Mouse (Mus musculus) left cerebral cortex, adult 2 months (tissue): Measurements from ENCODE around the gene Hirip3. TPM values are rescaled to one million over a fixed set of nuclear protein-coding genes. Genes with fewer than 3 reads are reported as not detected.

Source experiments
- DNase-seq, 2 experiments: peaks; one replicate each; pipeline ENCODE4 v3.0.0; 2021 to 2022; ENCODE audit warnings: low spot score in 2 of 2, mixed read lengths in 1 of 2; ENCODE audit errors: extremely low spot score in 1 of 2
- H3K27ac ChIP-seq: fragments of 200-600 bp; 2 replicates; pipeline ENCODE4 v1.8.1; 2022
- H3K4me3 ChIP-seq: fragments of 200-600 bp; 2 replicates; pipeline ENCODE4 v1.8.1; 2022
- CTCF ChIP-seq: fragments of 200-600 bp; IDR thresholded peaks from 2 replicates; pipeline ENCODE4 v1.8.1; 2022; ENCODE audit warnings: antibody characterized with exemption, mild to moderate bottlenecking, moderate library complexity
- intact Hi-C: fragments of 180-260 bp; cut with DNase I; formaldehyde crosslinking; loops from one replicate; pipeline ENCODE4 v1.15.1; 2025
- total RNA-seq, 2 experiments: library from RNA; stranded (reverse); gene quantifications; 2 replicates each; pipeline ENCODE4 v1.2.3; 2021

The Hirip3 gene
- total RNA-seq, 2 experiments from 2014 or later: 36.6 to 40.9 TPM

GRCm38 (mm10) chr7:126856741-126857420 is 4.9 kb upstream of the Hirip3 start:
- intact Hi-C loops: no loop called here
- no peak overlapping the region for H3K27ac ChIP-seq
- no peak for DNase-seq
- H3K4me3 ChIP-seq: no peak overlapping the region
- no peak for TF ChIP-seq CTCF

DNA sequence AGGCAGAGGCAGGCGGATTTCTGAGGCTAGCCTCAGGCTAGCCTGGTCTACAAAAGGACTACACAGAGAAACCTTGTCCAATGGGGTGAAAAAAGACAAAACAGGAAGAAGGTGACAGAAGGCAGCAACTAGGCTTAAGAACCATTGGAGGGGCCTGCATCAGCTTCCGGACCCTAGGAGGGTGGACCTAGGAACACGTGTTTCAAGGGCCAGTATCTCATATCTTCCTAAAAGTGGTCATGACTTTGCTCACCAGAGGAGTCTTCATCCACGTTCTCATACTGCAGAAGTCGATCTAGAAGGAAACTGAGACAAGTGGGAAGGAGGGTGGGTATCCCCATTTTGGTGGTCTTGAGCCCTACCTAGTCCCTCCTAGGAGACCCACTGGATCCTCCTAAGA is 785 bp upstream of the Hirip3 start:
- peak overlapping the region; percentile 92 for H3K4me3 ChIP-seq
- peak overlapping the region; percentile 94; the same call in 1 of the 2 replicates for H3K27ac ChIP-seq
- TF ChIP-seq CTCF: no peak
- intact Hi-C loops: no loop called here
- DNase-seq: no peak

GRCm38 (mm10) chr7:126862147-126862784 is 494 bp downstream of the Hirip3 start, which contains the start of gene Ino80e:
Gene Ino80e, minus strand, starts transcription at chr7:126862377.
- DNase-seq: peak; percentile 92 to 93
- no peak for TF ChIP-seq CTCF
- peak within 1 kb of the TSS; percentile 94 for H3K27ac ChIP-seq
- intact Hi-C loops: no loop called here
- H3K4me3 ChIP-seq: peak within 1 kb of the TSS; percentile 92

- Histone ChIP-seq H3K4me3 (no peak overlapping the region), H3K27ac (no peak overlapping the region)
- DNase-seq: no peak
- intact Hi-C loops: no loop called here
- no peak for TF ChIP-seq CTCF
Observed at GRCm38 (mm10) chr7:126863791-126864190, 2.0 kb downstream of the Hirip3 start.

DNA sequence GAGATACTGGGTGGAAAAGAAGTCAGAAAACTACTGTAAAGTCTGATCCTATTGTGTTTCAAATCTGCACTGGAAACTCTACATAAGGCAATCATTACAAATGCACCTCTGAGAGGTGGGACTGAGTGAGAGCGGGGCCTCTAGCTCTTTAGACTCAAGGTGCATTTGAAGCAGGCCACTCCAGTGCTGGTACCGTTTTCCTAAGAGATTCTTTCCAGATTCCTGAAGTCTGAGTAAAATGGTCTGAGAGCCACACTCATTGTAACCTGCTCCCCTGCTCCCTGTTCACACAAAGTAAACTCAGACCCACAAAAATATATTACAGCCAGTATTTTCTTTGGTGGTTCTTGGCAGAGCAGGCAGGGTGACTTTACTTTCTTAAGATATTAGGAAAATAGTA is 5.8 kb downstream of the Hirip3 start:
- DNase-seq: no peak
- no peak overlapping the region for H3K27ac ChIP-seq
- no peak overlapping the region for H3K4me3 ChIP-seq
- intact Hi-C loops: no loop called here
- TF ChIP-seq CTCF: no peak

DNA sequence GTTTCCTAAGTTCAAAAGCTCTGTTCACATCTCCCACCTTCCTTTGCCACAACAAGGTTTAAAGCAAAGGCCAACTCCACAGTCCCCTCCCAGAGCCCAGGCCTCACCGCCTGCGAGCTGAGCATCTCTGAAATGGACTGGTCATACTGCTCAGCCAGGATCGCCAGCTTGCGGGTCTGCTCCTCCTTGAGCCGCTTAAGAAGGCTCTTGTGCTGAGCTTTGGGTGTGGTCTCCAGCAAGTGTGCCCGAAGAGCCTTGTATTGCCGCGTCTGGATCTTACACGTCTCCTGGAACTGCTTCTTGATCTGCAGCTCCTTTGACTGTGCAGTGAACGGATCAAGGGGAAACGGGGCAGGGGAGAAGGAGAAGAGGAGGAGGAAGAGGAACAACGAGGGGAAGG is 6.2 kb downstream of the Hirip3 start:
- H3K27ac ChIP-seq: no peak overlapping the region
- intact Hi-C loops: no loop called here

DNA sequence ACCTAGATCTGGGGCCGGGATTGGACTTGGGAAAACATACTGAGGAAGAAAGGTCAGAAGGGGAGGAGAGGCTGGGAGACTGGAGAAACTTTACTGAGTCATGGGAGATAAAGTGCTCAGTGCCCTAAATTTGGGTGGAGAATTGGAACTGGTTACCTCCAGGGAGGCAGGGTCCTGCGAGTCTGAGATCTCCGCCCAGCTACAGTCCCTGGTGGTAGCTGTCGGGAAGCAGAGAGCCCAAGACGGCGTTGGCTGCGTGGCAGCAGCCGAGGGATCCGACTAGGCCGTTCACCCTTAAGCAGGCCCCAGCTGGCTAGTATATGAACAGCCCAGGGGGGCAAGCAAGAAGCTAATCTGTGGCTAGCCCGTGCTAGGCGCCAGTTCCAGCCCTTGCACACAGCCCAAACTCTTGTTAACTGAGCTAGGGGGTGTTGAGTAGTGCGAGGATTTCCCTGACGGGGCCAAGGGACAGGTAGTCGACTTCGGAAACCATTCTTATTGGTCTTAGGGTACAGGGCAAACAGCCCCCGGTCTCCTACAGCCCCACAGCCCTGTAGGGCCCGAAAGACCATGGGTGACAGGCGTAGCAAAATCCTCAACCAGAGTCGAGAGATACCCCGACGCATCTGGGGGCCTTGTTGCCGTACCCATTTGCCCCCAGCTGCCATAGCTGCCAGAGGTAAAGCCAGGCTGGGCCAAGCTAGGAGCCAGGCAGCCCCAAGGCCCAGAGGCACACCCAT is 8.2 kb downstream of the Hirip3 start:
- no peak for DNase-seq
- Histone ChIP-seq H3K4me3 (no peak overlapping the region), H3K27ac (no peak overlapping the region)
- intact Hi-C loops: no loop called here
- TF ChIP-seq CTCF: no peak

More for the DNA sequence above, 6.2 kb downstream of the Hirip3 start:
- no peak overlapping the region for H3K4me3 ChIP-seq
- TF ChIP-seq CTCF: no peak
- DNase-seq: no peak

GRCm38 (mm10) chr7:126870520-126870891 is 8.7 kb downstream of the Hirip3 start:
- TF ChIP-seq CTCF: no peak
- Histone ChIP-seq H3K4me3 (no peak overlapping the region), H3K27ac (no peak overlapping the region)
- intact Hi-C loops: no loop called here
- no peak for DNase-seq

DNA sequence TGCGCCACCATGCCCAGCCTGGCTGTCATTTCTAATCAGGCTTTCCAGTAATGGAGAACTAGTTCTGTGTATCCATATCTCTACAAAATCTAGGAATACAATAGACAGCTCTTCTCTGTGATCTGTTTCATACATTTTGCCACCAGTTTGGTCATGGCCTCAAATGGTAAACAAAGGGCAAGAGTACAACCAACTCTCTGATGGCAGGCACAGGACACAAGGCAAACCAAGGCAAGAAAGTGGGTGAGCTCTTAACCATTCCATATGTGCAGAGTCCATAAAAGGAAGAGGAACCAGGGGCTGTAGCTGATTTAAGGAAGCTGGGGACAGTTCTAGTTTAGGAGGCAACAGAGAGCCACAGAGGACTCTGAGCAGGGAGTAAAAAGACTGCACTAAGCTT is 15.5 kb downstream of the Hirip3 start:
- no peak for TF ChIP-seq CTCF
- Histone ChIP-seq H3K4me3 (no peak overlapping the region), H3K27ac (no peak overlapping the region)
- intact Hi-C loops: no loop called here
- no peak for DNase-seq

GRCm38 (mm10) chr7:126881040-126881439 is 19.3 kb downstream of the Hirip3 start:
- intact Hi-C loops: loop anchor here (5.0 kb wide), 3 partner anchors 46 to 221 kb away; partner anchors contain the start of genes Kctd13 and Maz
- Histone ChIP-seq H3K27ac (peak overlapping the region; percentile 48; the same call in 1 of the 2 replicates), H3K4me3 (peak overlapping the region; percentile 92; the same call in 1 of the 2 replicates)
- TF ChIP-seq CTCF: no peak
- DNase-seq: no peak

DNA sequence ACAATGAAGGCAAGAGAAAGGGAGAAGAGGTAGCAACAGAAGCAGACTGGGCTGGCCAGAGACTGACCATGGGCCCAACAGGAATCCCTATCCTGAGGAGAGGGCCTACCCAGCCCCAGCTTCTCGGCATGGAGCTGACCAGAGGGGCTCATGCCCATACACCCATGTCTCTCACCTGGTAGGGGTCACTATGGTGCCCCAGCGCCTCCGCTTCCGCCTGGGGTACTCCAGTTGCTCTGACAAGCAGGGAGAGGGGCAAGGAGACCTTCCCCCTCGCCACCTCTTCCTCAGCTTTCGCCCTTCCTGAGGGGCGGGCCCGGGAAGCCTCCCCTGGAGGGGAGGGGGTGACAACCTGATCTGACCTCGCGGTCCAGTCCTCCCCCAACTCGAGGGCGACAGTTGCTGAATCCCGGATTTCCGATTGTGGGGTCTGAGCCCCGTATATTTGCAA is 22.0 kb downstream of the Hirip3 start:
- intact Hi-C loops: loop anchor here (2.0 to 5.0 kb wide), 4 partner anchors 44 to 219 kb away; partner anchors contain the start of genes Asphd1, Kctd13 and Maz
- no peak for DNase-seq
- TF ChIP-seq CTCF: no peak
- Histone ChIP-seq H3K4me3 (peak overlapping the region; percentile 92), H3K27ac (peak overlapping the region; percentile 79)
